Comparison of ENCODE assay signal across 16 mouse cellular contexts in genomic region chr8:85570466-85570865, GRCm38 (mm10).
"Had no signal": no experiment of that assay in that cellular context is flagged by ENCODE, and none has a peak within 500 bp of the region (broad histone marks: within the 10 kb centered on the region; RNA-seq: fewer than 3 reads in every experiment).

No protein-coding gene starts in this region.

- DNase-seq: kidney, adult 18-20 months; kidney, postnatal 10 days; kidney, postnatal 4 days; lung, embryonic 14.5 days; lung, postnatal 10 days; midbrain, embryonic 14.5 days; right cerebral cortex, postnatal 14 days; thymus, adult 18-20 months; thymus, postnatal 14 days had no signal

- H3K9ac ChIP-seq: intestine, embryonic 15.5 days; liver, embryonic 15.5 days; lung, embryonic 14.5 days; neural tube, embryonic 12.5 days had no signal

- H3K4me3 ChIP-seq: intestine, embryonic 15.5 days; layer of hippocampus, adult 2 months; limb, embryonic 10.5 days; liver, embryonic 15.5 days; neural tube, embryonic 12.5 days had no signal

- H3K4me2 ChIP-seq: intestine, embryonic 15.5 days; liver, embryonic 11.5 days; liver, embryonic 15.5 days; lung, embryonic 14.5 days; neural tube, embryonic 12.5 days had no signal

- H3K27me3 ChIP-seq: intestine, embryonic 15.5 days; liver, embryonic 15.5 days; neural tube, embryonic 12.5 days had no signal

- ATAC-seq: intestine, embryonic 15.5 days had no signal

- H3K4me1 ChIP-seq: intestine, embryonic 15.5 days; limb, embryonic 10.5 days; neural tube, embryonic 12.5 days had no signal

- H3K9me3 ChIP-seq: intestine, embryonic 15.5 days; limb, embryonic 10.5 days; liver, embryonic 15.5 days; neural tube, embryonic 12.5 days had no signal

- H3K27ac ChIP-seq: intestine, embryonic 15.5 days; layer of hippocampus, adult 2 months; limb, embryonic 10.5 days; liver, embryonic 15.5 days; macrophage; neural tube, embryonic 12.5 days had no signal

- H3K36me3 ChIP-seq: intestine, embryonic 15.5 days; limb, embryonic 10.5 days; liver, embryonic 15.5 days; neural tube, embryonic 12.5 days had no signal
